Mouse (Mus musculus): ENCODE measurements around the gene Tle3. TPM values are rescaled to one million over a fixed set of nuclear protein-coding genes. Genes with fewer than 3 reads are reported as not detected.

Gene Tle3
- total and polyA plus RNA-seq, 2 experiments = 2.4 to 14.8 TPM

DNA sequence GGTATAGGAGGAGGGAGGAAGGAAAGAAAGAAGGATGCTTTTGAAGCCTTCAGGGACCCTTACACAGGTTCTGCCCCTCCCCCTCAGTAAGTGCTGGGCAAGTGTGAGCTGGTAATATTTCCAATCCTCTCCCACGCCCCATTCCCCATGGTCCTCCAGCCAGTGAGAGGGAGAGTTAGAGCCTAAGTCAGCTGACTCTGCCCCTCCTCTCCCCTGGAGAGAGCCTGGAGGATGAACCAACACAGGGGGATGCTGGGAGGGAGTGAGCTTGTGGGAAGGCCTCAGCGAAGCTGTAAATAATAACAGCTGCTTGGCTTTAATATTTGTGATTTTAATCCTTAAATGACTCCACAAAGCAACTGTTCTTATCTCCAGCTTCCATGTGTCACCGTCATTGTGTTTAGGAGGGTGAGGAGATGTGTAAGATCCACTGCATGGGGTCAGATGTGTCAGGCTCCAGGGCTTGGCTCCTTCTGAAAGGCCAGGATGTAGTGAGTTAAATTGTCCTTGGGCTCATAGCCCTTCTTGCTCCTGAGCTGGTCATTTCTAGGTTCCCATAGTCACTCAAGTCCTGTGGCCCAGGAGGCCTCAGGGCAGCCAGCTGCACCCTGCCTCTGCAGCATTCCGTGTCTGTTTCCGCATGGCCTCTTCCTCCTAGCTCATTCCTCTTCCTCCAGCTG is 70.9 kb downstream of the Tle3 start:
- Histone ChIP-seq H3K36me3 (ENCODE audit: control insufficient read depth, insufficient read depth, low read length) (no peaks in the 10 kb centered on the region), H3K9ac (ENCODE audit: low read depth, low read length) (no peak overlapping the region), H3K27me3 (ENCODE audit: control insufficient read depth, insufficient read depth, low read length) (no peaks in the 10 kb centered on the region), H3K79me2 (ENCODE audit: control insufficient read depth, insufficient read depth, low read length) (no peaks in the 10 kb centered on the region), H3K4me3 (ENCODE audit: insufficient read depth, low read depth, low read length) (no peak overlapping the region), H3K27ac (replicated peaks; ENCODE audit: insufficient read depth, low read depth, low read length) (no peak overlapping the region), H3K4me1 (ENCODE audit: control insufficient read depth, insufficient read depth, low read length) (no peaks in the 10 kb centered on the region)
- no peak for DNase-seq (ENCODE audit: extremely low read depth, low read depth, low spot score)
- TF ChIP-seq CTCF (IDR thresholded peaks at IDR 0.05; ENCODE audit: low read depth, low read length) (no peak), POLR2A (IDR thresholded peaks at IDR 0.05; ENCODE audit: extremely low read depth, insufficient read depth, low read length) (no peak)
- 82% methylated on average over 5 of the region's 5 CpGs for WGBS

DNA sequence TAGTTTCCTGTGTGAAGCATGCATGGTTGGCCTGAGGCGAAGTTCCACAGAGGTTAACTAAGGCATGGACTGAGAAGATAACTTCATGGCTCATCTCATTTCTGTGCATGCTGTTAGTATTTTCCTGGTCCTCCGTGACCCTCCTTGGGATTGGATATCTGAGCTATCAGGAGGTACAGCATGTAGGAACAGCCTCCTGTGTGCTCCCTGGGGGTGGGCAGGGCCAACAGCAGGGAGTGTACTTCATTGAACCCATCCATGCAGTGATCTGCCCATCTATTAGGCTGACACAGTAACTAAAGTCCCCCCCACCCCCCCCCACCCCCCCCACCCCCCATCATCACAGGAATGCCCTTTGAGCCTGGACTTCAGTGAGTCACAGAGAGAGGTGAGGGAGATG is 73.0 kb downstream of the Tle3 start:
- Histone ChIP-seq H3K79me2 (ENCODE audit: control insufficient read depth, insufficient read depth, low read length) (no peaks in the 10 kb centered on the region), H3K36me3 (ENCODE audit: control insufficient read depth, insufficient read depth, low read length) (no peaks in the 10 kb centered on the region), H3K27ac (replicated peaks; ENCODE audit: insufficient read depth, low read depth, low read length) (no peak overlapping the region), H3K27me3 (ENCODE audit: control insufficient read depth, insufficient read depth, low read length) (no peaks in the 10 kb centered on the region), H3K9ac (ENCODE audit: low read depth, low read length) (no peak overlapping the region), H3K4me3 (ENCODE audit: insufficient read depth, low read depth, low read length) (no peak overlapping the region), H3K4me1 (ENCODE audit: control insufficient read depth, insufficient read depth, low read length) (no peaks in the 10 kb centered on the region)
- 96% methylated on average over 2 of the region's 2 CpGs for WGBS
- no peak for DNase-seq (ENCODE audit: extremely low read depth, low read depth, low spot score)
- TF ChIP-seq POLR2A (IDR thresholded peaks at IDR 0.05; ENCODE audit: extremely low read depth, insufficient read depth, low read length) = no peak

DNA sequence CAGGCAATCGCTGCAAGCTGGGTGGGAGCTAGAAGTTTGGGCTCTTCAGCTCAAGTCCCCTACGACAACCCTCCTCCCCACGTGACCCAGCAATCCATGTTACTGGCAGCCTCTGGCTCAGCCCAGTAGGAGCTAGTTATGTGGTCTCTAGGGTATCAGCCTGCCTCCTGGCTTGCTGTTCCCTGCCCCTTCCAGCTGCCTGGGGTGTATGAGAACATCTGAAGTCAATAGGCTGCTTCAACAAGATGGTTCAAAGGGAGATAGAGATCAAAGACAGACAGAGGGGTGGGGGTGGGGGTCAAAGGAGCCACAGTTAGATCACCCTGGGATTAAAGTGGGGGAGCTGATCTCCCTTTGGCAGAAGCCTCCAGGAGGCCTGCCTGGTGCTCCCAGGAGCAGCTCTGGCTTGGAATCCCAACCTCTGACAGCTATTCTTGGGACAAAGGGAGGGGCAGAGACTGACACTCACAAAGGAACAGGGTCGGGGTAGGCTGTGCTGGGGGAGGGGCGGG is 73.6 kb downstream of the Tle3 start:
- Histone ChIP-seq H3K9ac (ENCODE audit: low read depth, low read length) (no peak overlapping the region), H3K36me3 (ENCODE audit: control insufficient read depth, insufficient read depth, low read length) (no peaks in the 10 kb centered on the region), H3K79me2 (ENCODE audit: control insufficient read depth, insufficient read depth, low read length) (no peaks in the 10 kb centered on the region), H3K27ac (replicated peaks; ENCODE audit: insufficient read depth, low read depth, low read length) (no peak overlapping the region), H3K4me3 (ENCODE audit: insufficient read depth, low read depth, low read length) (no peak overlapping the region), H3K4me1 (ENCODE audit: control insufficient read depth, insufficient read depth, low read length) (no peaks in the 10 kb centered on the region), H3K27me3 (ENCODE audit: control insufficient read depth, insufficient read depth, low read length) (no peaks in the 10 kb centered on the region)
- TF ChIP-seq POLR2A (IDR thresholded peaks at IDR 0.05; ENCODE audit: extremely low read depth, insufficient read depth, low read length) = no peak
- no peak for TF ChIP-seq CTCF (IDR thresholded peaks at IDR 0.05; ENCODE audit: low read depth, low read length)
- DNase-seq (ENCODE audit: extremely low read depth, low read depth, low spot score) = no peak
- 67% methylated on average over 5 of the region's 5 CpGs for WGBS

DNA sequence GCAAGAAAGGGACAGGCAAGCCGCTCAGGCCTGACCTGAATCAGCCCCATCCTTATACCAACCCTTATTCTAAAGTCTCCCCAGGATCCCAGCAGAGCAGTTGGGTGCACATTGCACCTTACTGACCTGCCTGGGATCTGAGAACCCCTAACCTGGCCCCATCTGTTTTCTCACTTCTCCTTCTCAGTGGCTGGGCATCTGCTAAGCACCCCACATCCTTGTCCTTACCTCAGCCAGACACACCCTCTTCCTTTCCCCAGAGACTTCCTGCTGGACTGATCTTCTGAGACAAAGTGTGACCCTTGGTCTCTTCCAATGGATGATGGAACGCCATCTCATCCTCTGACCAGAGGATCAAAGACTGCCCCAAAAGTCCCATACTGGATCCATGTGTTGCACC is 74.8 kb downstream of the Tle3 start:
- WGBS = 81% methylated on average over 2 of the region's 2 CpGs
- Histone ChIP-seq H3K4me1 (ENCODE audit: control insufficient read depth, insufficient read depth, low read length) (no peaks in the 10 kb centered on the region), H3K27ac (replicated peaks; ENCODE audit: insufficient read depth, low read depth, low read length) (no peak overlapping the region), H3K9ac (ENCODE audit: low read depth, low read length) (no peak overlapping the region), H3K36me3 (ENCODE audit: control insufficient read depth, insufficient read depth, low read length) (no peaks in the 10 kb centered on the region), H3K79me2 (ENCODE audit: control insufficient read depth, insufficient read depth, low read length) (no peaks in the 10 kb centered on the region), H3K27me3 (ENCODE audit: control insufficient read depth, insufficient read depth, low read length) (no peaks in the 10 kb centered on the region), H3K4me3 (ENCODE audit: insufficient read depth, low read depth, low read length) (no peak overlapping the region)
- TF ChIP-seq POLR2A (IDR thresholded peaks at IDR 0.05; ENCODE audit: extremely low read depth, insufficient read depth, low read length) (no peak), CTCF (IDR thresholded peaks at IDR 0.05; ENCODE audit: low read depth, low read length) (no peak)
- DNase-seq (ENCODE audit: extremely low read depth, low read depth, low spot score) = no peak

DNA sequence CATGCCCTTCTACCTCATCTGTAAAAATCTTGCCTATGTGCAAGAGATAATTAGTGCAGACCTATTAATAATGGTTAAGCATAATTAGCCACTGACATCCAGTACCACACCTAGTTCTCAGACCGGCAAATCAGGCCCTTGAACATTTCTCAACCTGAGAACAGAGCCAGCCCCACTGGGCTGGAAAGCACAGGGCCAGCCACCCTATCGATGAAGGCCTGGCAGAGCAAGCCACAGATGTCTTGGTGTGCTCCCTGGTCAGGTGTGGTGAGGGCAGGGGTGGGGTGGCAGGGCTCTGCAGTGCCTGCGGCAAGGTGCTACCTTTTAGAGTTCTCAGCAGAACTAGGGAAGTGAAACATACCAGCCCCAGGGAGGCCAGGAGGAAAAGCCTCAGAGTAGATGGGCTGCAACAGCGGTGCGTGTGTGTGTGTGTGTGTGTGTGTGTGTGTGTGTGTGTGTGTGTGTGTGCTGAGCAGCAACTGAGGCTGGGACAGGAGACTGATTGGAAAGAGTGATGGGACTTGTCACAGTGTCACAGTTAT is 77.3 kb downstream of the Tle3 start:
- TF ChIP-seq POLR2A (IDR thresholded peaks at IDR 0.05; ENCODE audit: extremely low read depth, insufficient read depth, low read length) = no peak
- no peak for TF ChIP-seq CTCF (IDR thresholded peaks at IDR 0.05; ENCODE audit: low read depth, low read length)
- DNase-seq (ENCODE audit: extremely low read depth, low read depth, low spot score) = no peak
- no peak overlapping the region for H3K4me3 ChIP-seq (ENCODE audit: insufficient read depth, low read depth, low read length)
- H3K4me1 ChIP-seq (ENCODE audit: control insufficient read depth, insufficient read depth, low read length) = no peaks in the 10 kb centered on the region
- no peaks in the 10 kb centered on the region for H3K27me3 ChIP-seq (ENCODE audit: control insufficient read depth, insufficient read depth, low read length)
- WGBS = 80% methylated on average over 5 of the region's 5 CpGs
- no peak overlapping the region for H3K27ac ChIP-seq (replicated peaks; ENCODE audit: insufficient read depth, low read depth, low read length)
- no peaks in the 10 kb centered on the region for H3K79me2 ChIP-seq (ENCODE audit: control insufficient read depth, insufficient read depth, low read length)
- H3K36me3 ChIP-seq (ENCODE audit: control insufficient read depth, insufficient read depth, low read length) = no peaks in the 10 kb centered on the region
- no peak overlapping the region for H3K9ac ChIP-seq (ENCODE audit: low read depth, low read length)

DNA sequence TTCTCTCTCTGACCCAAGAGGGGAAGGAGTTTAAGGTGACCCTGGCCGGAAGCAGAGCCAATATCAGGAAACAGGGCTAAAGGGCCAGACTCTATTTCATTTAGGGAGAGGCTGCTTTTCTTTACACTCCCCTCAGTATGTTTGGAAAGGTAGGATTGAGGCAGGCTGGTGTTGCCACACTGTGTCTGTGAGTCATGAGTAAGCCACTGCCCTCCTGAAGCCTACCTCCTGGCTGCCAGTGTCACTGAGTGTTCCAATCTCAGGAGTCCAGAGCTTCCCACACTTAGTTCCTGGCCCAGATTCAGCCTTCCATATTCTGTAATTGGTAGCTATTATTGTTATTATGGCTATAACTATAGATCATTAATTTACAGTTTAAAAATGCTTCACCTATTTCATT is 79.9 kb downstream of the Tle3 start:
- H3K4me3 ChIP-seq (ENCODE audit: insufficient read depth, low read depth, low read length) = no peak overlapping the region
- no peak overlapping the region for H3K9ac ChIP-seq (ENCODE audit: low read depth, low read length)
- DNase-seq (ENCODE audit: extremely low read depth, low read depth, low spot score) = no peak
- H3K79me2 ChIP-seq (ENCODE audit: control insufficient read depth, insufficient read depth, low read length) = no peaks in the 10 kb centered on the region
- no peaks in the 10 kb centered on the region for H3K36me3 ChIP-seq (ENCODE audit: control insufficient read depth, insufficient read depth, low read length)
- H3K27me3 ChIP-seq (ENCODE audit: control insufficient read depth, insufficient read depth, low read length) = no peaks in the 10 kb centered on the region
- no peaks in the 10 kb centered on the region for H3K4me1 ChIP-seq (ENCODE audit: control insufficient read depth, insufficient read depth, low read length)
- H3K27ac ChIP-seq (replicated peaks; ENCODE audit: insufficient read depth, low read depth, low read length) = no peak overlapping the region
- 65% methylated on average over 1 of the region's 1 CpGs for WGBS
- TF ChIP-seq POLR2A (IDR thresholded peaks at IDR 0.05; ENCODE audit: extremely low read depth, insufficient read depth, low read length) (no peak), CTCF (IDR thresholded peaks at IDR 0.05; ENCODE audit: low read depth, low read length) (no peak)

All from liver, adult 2 months (tissue).